Mouse (Mus musculus): ENCODE data around the gene Mta3.

- TF ChIP-seq GATA1 (IDR thresholded peaks at IDR 0.05; ENCODE audit: low read length): no peak
- no peak for TF ChIP-seq TAL1 (IDR thresholded peaks at IDR 0.05; ENCODE audit: low read length)
Observed at GRCm38 (mm10) chr17:83810285-83810684, 104.3 kb downstream of the Mta3 start.
